Mouse (Mus musculus) erythroblast, embryonic 14.5 days (primary cell): ENCODE results near the gene Fxyd5.

Experiments used
- GATA1 ChIP-seq: IDR thresholded peaks from 2 replicates; pipeline ENCODE4 v1.6.1; 2012; ENCODE audit warnings: low read length, inconsistent platforms, mixed read lengths
- TAL1 ChIP-seq: IDR thresholded peaks from 3 replicates; pipeline ENCODE4 v1.6.1; 2012; ENCODE audit warnings: low read length, inconsistent platforms, mixed read lengths

DNA sequence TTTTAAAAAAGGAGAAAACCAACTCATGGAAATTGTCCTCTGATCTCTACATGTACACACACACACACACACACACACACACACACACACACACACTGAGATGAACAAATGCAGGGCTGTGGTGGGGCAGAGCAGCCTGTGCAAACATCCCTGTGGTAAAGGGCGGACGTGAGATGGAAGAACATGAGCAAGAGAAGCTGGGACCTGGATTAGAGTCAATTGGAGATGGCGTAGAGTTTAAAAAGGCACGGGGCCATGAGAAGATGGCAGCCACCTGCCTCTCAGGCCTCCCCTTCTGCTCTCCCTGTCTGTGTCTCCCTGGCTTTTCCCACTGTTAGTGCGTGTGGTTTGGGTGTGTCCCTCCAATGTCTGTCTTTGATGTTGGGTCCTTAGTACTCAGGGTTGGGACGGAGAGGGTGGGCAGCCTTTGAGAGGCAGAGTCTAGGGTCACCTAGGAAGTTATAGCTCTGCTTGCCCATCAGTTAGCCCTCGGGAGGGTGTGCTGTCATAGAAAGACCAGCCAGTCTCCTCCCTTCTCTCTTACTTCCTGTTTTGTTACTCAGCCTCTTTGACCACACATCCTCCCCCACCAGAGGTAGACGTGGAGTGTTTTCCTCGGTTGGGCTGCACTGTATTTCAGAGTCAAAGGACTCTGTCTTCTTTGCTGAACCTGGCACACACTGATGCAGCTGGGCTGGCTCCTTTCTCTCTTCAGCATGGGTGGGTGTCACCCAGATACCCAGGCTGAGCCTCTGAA is 8.7 kb downstream of the Fxyd5 start:
- no peak for TF ChIP-seq GATA1
- TF ChIP-seq TAL1, result no peak
